Mouse (Mus musculus): Measurements from ENCODE around the gene Gm13199. TPM values are rescaled to one million over a fixed set of nuclear protein-coding genes. Genes with fewer than 3 reads are reported as not detected.

Gene Gm13199
- total RNA-seq (2021) (under 1 TPM; 0.40 to 0.93 TPM), polyA plus RNA-seq (2012; rRNA removed) (1.5 and 2.3 TPM in 2 replicates)
- long read RNA-seq, result 0 reads

GRCm38 (mm10) chr2:5862834-5863233 lies at the start of gene Gm13199:
Gene Gm13199, minus strand, starts transcription at chr2:5862934.
- no peak for DNase-seq

GRCm38 (mm10) chr2:5911282-5911965 lies 48.7 kb upstream of the Gm13199 start:
- no peak for DNase-seq

GRCm38 (mm10) chr2:5906625-5907024 lies 43.9 kb upstream of the Gm13199 start:
- peak; percentile 26 for DNase-seq

GRCm38 (mm10) chr2:5906092-5906491 lies 43.4 kb upstream of the Gm13199 start:
- DNase-seq, result peak; percentile 68

GRCm38 (mm10) chr2:5900145-5900544 lies 37.4 kb upstream of the Gm13199 start:
- DNase-seq, result peak; percentile 27

- peak; percentile 99 for DNase-seq
Observed at GRCm38 (mm10) chr2:5894843-5895570, 32.3 kb upstream of the Gm13199 start, which contains the start of gene Sec61a2. Gene Sec61a2, minus strand, starts transcription at chr2:5895432.

GRCm38 (mm10) chr2:5894296-5894695 lies 31.6 kb upstream of the Gm13199 start:
- peak; percentile 45 for DNase-seq

- no peak for DNase-seq
Observed at GRCm38 (mm10) chr2:5889412-5889811, 26.7 kb upstream of the Gm13199 start.

GRCm38 (mm10) chr2:5888865-5889264 lies 26.1 kb upstream of the Gm13199 start:
- DNase-seq, result no peak

GRCm38 (mm10) chr2:5877446-5877845 lies 14.7 kb upstream of the Gm13199 start:
- no peak for DNase-seq

- DNase-seq, result peak; percentile 23
Observed at GRCm38 (mm10) chr2:5869746-5870145, 7.0 kb upstream of the Gm13199 start.

- no peak for DNase-seq
Observed at GRCm38 (mm10) chr2:5867681-5868080, 4.9 kb upstream of the Gm13199 start.

GRCm38 (mm10) chr2:5851866-5852265 lies 10.9 kb downstream of the Gm13199 start:
- DNase-seq, result no peak

GRCm38 (mm10) chr2:5851116-5851515 lies 11.6 kb downstream of the Gm13199 start:
- DNase-seq, result peak; percentile 76

- DNase-seq, result no peak
Observed at GRCm38 (mm10) chr2:5845826-5846225, 16.9 kb downstream of the Gm13199 start.

GRCm38 (mm10) chr2:5844873-5845631 lies 17.7 kb downstream of the Gm13199 start, which contains the start of the genes Nudt5 and Cdc123:
Gene Nudt5, plus strand, starts transcription at chr2:5845019.
Gene Cdc123, minus strand, starts transcription at chr2:5845164.
- peak; percentile 91 for DNase-seq

- no peak for DNase-seq
Observed at GRCm38 (mm10) chr2:5844181-5844872, 18.4 kb downstream of the Gm13199 start.

GRCm38 (mm10) chr2:5840815-5841214 lies 21.9 kb downstream of the Gm13199 start:
- DNase-seq, result no peak

- no peak for DNase-seq
Observed at GRCm38 (mm10) chr2:5825265-5825913, 37.3 kb downstream of the Gm13199 start.

- DNase-seq, result no peak
Observed at GRCm38 (mm10) chr2:5824685-5825084, 38.0 kb downstream of the Gm13199 start.

- no peak for DNase-seq
Observed at GRCm38 (mm10) chr2:5824213-5824612, 38.5 kb downstream of the Gm13199 start.
